Mouse (Mus musculus) hindbrain, embryonic 14.5 days (tissue): ENCODE results near the gene Trpv3. TPM values are rescaled to one million over a fixed set of nuclear protein-coding genes. Genes with fewer than 3 reads are reported as not detected.

ENCODE experiments used
- ATAC-seq: fragments of 200-750 bp; cut with Nextera tagmentation; 2 replicates; pipeline ENCODE4 v1.8.0; 2017; ENCODE audit warnings: moderate number of reproducible peaks, mild to moderate bottlenecking, moderate TSS enrichment, moderate library complexity; ENCODE audit not compliant: low FRiP score
- DNase-seq: peaks from one replicate; pipeline ENCODE4 v3.0.0-alpha.2; 2015; ENCODE audit warnings: low spot score
- H3K27ac ChIP-seq: fragments of 300-500 bp; sonication (generic); 2 replicates; pipeline ENCODE4 v1.5.1; 2014; ENCODE audit warnings: mild to moderate bottlenecking, moderate library complexity
- H3K27me3 ChIP-seq: fragments of 300-500 bp; sonication (generic); 2 replicates; pipeline ENCODE4 v1.6.1; 2014; ENCODE audit warnings: mild to moderate bottlenecking, low read length, mixed read lengths; ENCODE audit not compliant: control insufficient read depth, insufficient read depth
- H3K36me3 ChIP-seq: fragments of 300-500 bp; sonication (generic); replicated peaks from 2 replicates; pipeline ENCODE4 v1.6.1; 2014; ENCODE audit not compliant: control insufficient read depth, insufficient read depth
- H3K4me1 ChIP-seq: fragments of 300-500 bp; sonication (generic); replicated peaks from 2 replicates; pipeline ENCODE4 v1.6.1; 2014; ENCODE audit warnings: antibody characterized with exemption, low read length, mixed read lengths; ENCODE audit not compliant: control insufficient read depth, insufficient read depth
- H3K4me2 ChIP-seq: fragments of 300-500 bp; sonication (generic); replicated peaks from 2 replicates; pipeline ENCODE4 v1.6.1; 2014; ENCODE audit warnings: mild to moderate bottlenecking, moderate library complexity
- H3K4me3 ChIP-seq: fragments of 300-500 bp; sonication (generic); replicated peaks from 2 replicates; pipeline ENCODE4 v1.5.1; 2014; ENCODE audit warnings: mild to moderate bottlenecking, low read length
- H3K9ac ChIP-seq: fragments of 300-500 bp; sonication (generic); 2 replicates; pipeline ENCODE4 v1.6.1; 2014
- H3K9me3 ChIP-seq: fragments of 300-500 bp; sonication (generic); 2 replicates; pipeline ENCODE4 v1.6.1; 2016; ENCODE audit warnings: low read length; ENCODE audit not compliant: control insufficient read depth
- WGBS: fragments of 180-500 bp; shearing (Covaris S2); extraction: QIAGEN DNeasy Blood & Tissue Kit; methylation state at CpG from one replicate; pipeline ENCODE4 v1.1.7; 2014; 5-methylcytosine and 5-hydroxymethylcytosine counted together
- polyA plus RNA-seq: library from polyadenylated mRNA; unstranded; fragments of >200 nt; fragmentation: Nextera tagmentation; extraction: Ambion mirVana; gene quantifications from 2 replicates; pipeline ENCODE4 v1.2.1, GENCODE M21; 2014

Gene Trpv3
- polyA plus RNA-seq: 0.27 and 0.32 TPM in 2 replicates

- DNase-seq (no peak), ATAC-seq (no peak)
- WGBS: 92% methylated on average over 7 of the region's 7 CpGs
- Histone ChIP-seq H3K4me3 (no peak within 1 kb of the TSS), H3K4me2 (no peak within 1 kb of the TSS), H3K27ac (no peak within 1 kb of the TSS), H3K36me3 (no peaks in the 10 kb centered on the region), H3K4me1 (no peaks in the 10 kb centered on the region), H3K9ac (no peak within 1 kb of the TSS), H3K27me3 (no peaks in the 10 kb centered on the region), H3K9me3 (no peaks in the 10 kb centered on the region)
These were observed at the start of gene Trpv3 for GRCm38 (mm10) chr11:73267267-73267666. Trpv3 (plus strand) TSS chr11:73267388.

GRCm38 (mm10) chr11:73219671-73220070 lies 47.5 kb upstream of the Trpv3 start:
- Histone ChIP-seq H3K9me3 (no peaks in the 10 kb centered on the region), H3K9ac (no peak overlapping the region), H3K4me3 (no peak overlapping the region), H3K4me1 (no peaks in the 10 kb centered on the region), H3K27me3 (no peaks in the 10 kb centered on the region), H3K36me3 (no peaks in the 10 kb centered on the region), H3K27ac (no peak overlapping the region), H3K4me2 (no peak overlapping the region)
- ATAC-seq (no peak), DNase-seq (no peak)
- 65% methylated on average over 2 of the region's 2 CpGs for WGBS

DNA sequence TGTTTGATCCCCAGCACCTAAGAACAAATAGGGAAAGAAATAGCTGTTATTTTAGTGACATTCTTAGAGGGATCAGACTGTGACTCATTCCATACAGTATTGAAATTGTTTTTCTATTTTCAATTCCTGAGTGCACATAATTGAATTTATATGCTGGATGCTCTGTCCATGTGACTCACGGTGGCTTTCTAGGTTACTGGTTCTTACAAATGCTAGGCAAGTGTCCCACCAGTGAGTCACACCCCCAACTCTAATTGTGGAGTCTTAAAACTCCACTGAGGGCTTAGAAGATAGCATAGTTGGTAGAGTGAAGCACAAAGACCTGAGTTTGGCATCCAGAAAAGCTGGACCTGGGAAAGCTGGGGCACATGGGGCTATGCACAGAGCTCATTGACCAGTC lies 46.5 kb upstream of the Trpv3 start:
- no peak overlapping the region for H3K9ac ChIP-seq
- H3K4me2 ChIP-seq: no peak overlapping the region
- H3K36me3 ChIP-seq: no peaks in the 10 kb centered on the region
- no peak for DNase-seq
- H3K27me3 ChIP-seq: no peaks in the 10 kb centered on the region
- no peak for ATAC-seq
- no peak overlapping the region for H3K4me3 ChIP-seq
- no peaks in the 10 kb centered on the region for H3K4me1 ChIP-seq
- no peak overlapping the region for H3K27ac ChIP-seq
- H3K9me3 ChIP-seq: no peaks in the 10 kb centered on the region
- WGBS: 90% methylated on average over 1 of the region's 1 CpGs

GRCm38 (mm10) chr11:73222846-73223245 lies 44.3 kb upstream of the Trpv3 start:
- H3K4me2 ChIP-seq: no peak overlapping the region
- WGBS: 43% methylated on average over 5 of the region's 5 CpGs
- H3K27me3 ChIP-seq: no peaks in the 10 kb centered on the region
- ATAC-seq (no peak), DNase-seq (no peak)
- H3K27ac ChIP-seq: no peak overlapping the region
- H3K9ac ChIP-seq: no peak overlapping the region
- H3K4me1 ChIP-seq: no peaks in the 10 kb centered on the region
- H3K9me3 ChIP-seq: no peaks in the 10 kb centered on the region
- H3K36me3 ChIP-seq: no peaks in the 10 kb centered on the region
- H3K4me3 ChIP-seq: no peak overlapping the region

GRCm38 (mm10) chr11:73223966-73224365 lies 43.2 kb upstream of the Trpv3 start:
- no peaks in the 10 kb centered on the region for H3K36me3 ChIP-seq
- no peak for DNase-seq
- 70% methylated on average over 2 of the region's 2 CpGs for WGBS

DNA sequence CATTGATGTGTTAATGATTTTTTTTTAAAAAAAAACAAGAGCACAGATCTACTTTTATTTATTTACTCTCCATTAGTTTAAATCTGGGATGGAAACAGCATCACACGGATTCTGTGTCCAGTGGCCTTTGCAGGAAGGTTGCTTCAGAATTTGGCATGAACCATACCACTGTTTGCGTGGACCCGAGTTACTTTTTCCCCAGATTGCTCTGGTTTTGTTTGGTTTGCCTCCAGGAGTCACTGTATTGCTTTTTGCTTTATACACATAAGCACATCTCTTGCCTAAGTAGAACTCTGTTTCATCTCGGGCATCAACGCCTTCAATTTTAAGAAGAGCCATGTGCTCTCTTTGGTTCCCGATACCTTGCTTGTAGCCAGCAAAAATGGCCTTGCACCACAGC lies 41.3 kb upstream of the Trpv3 start:
- H3K4me3 ChIP-seq: no peak overlapping the region
- WGBS: 92% methylated on average over 6 of the region's 6 CpGs
- no peaks in the 10 kb centered on the region for H3K9me3 ChIP-seq
- H3K27me3 ChIP-seq: no peaks in the 10 kb centered on the region
- no peak overlapping the region for H3K27ac ChIP-seq
- H3K9ac ChIP-seq: no peak overlapping the region
- no peak for DNase-seq
- ATAC-seq: no peak
- H3K36me3 ChIP-seq: no peaks in the 10 kb centered on the region
- H3K4me2 ChIP-seq: no peak overlapping the region
- H3K4me1 ChIP-seq: no peaks in the 10 kb centered on the region

More at GRCm38 (mm10) chr11:73223966-73224365, 43.2 kb upstream of the Trpv3 start:
- no peaks in the 10 kb centered on the region for H3K9me3 ChIP-seq
- ATAC-seq: no peak
- H3K9ac ChIP-seq: no peak overlapping the region
- no peak overlapping the region for H3K4me3 ChIP-seq
- H3K27me3 ChIP-seq: no peaks in the 10 kb centered on the region
- H3K4me1 ChIP-seq: no peaks in the 10 kb centered on the region
- H3K27ac ChIP-seq: no peak overlapping the region
- H3K4me2 ChIP-seq: no peak overlapping the region

DNA sequence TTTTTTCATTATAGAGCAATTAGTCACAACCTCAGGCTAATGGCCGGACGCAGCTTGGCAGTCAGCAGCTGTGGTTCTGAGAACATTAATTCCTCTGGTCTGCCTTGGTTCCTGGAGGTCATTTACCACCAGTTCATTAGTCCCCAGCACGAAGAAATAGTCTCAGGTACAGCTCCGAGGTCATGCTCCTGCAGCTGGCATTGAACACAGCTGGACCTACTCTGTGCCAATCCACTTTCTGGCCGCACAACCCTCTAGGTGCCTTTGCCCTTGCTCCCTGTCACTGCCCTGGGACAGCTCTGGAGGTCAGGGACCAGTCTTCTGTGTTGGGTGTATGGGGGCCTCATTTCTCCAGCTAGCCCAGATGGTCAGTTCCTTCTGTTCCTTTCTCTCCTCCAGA lies 38.3 kb upstream of the Trpv3 start:
- Histone ChIP-seq H3K9ac (no peak overlapping the region), H3K27me3 (no peaks in the 10 kb centered on the region), H3K4me1 (no peaks in the 10 kb centered on the region), H3K4me2 (no peak overlapping the region), H3K4me3 (no peak overlapping the region), H3K27ac (no peak overlapping the region), H3K9me3 (no peaks in the 10 kb centered on the region), H3K36me3 (no peaks in the 10 kb centered on the region)
- WGBS: 80% methylated on average over 5 of the region's 5 CpGs
- DNase-seq: no peak
- ATAC-seq: no peak

GRCm38 (mm10) chr11:73230081-73230480 lies 37.1 kb upstream of the Trpv3 start:
- H3K4me2 ChIP-seq: no peak overlapping the region
- no peaks in the 10 kb centered on the region for H3K27me3 ChIP-seq
- no peaks in the 10 kb centered on the region for H3K9me3 ChIP-seq
- ATAC-seq (no peak), DNase-seq (no peak)
- no peak overlapping the region for H3K27ac ChIP-seq
- H3K9ac ChIP-seq: no peak overlapping the region
- H3K36me3 ChIP-seq: no peaks in the 10 kb centered on the region
- no peaks in the 10 kb centered on the region for H3K4me1 ChIP-seq
- no peak overlapping the region for H3K4me3 ChIP-seq
- 93% methylated on average over 5 of the region's 5 CpGs for WGBS

GRCm38 (mm10) chr11:73232513-73232912 lies 34.7 kb upstream of the Trpv3 start:
- no peaks in the 10 kb centered on the region for H3K9me3 ChIP-seq
- no peak overlapping the region for H3K4me3 ChIP-seq
- WGBS: 72% methylated on average over 2 of the region's 2 CpGs
- no peaks in the 10 kb centered on the region for H3K36me3 ChIP-seq
- H3K4me2 ChIP-seq: no peak overlapping the region
- DNase-seq (no peak), ATAC-seq (no peak)
- no peaks in the 10 kb centered on the region for H3K27me3 ChIP-seq
- no peaks in the 10 kb centered on the region for H3K4me1 ChIP-seq
- no peak overlapping the region for H3K27ac ChIP-seq
- no peak overlapping the region for H3K9ac ChIP-seq

DNA sequence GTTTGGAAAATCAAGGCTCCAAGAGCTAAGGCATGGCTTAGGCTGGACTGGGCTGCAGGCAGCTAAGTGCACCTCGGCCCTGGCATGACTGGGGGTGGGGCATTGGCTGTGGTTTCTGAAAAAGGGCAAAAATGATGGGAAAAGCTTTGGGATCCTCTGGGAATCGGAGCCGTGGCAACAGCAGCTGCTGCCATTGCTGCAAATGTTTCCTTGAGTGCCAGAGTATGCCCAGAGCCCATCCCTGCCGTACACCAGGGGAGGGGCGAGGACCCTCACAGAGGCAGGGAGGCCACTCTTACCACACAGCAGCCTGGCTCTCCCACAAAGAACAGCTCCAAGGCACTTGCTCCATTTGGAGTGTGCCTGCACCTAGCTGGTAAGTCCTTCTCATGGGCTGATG lies 33.2 kb upstream of the Trpv3 start, which contains the start of gene Trpv1:
TSS of gene Trpv1 (plus strand) at position 301 of the 400 bp plus-strand sequence.
- WGBS: 76% methylated on average over 5 of the region's 5 CpGs
- Histone ChIP-seq H3K4me2 (no peak within 1 kb of the TSS), H3K9ac (no peak within 1 kb of the TSS), H3K36me3 (no peaks in the 10 kb centered on the region), H3K27me3 (no peaks in the 10 kb centered on the region), H3K27ac (no peak within 1 kb of the TSS), H3K4me3 (no peak within 1 kb of the TSS), H3K4me1 (no peaks in the 10 kb centered on the region), H3K9me3 (no peaks in the 10 kb centered on the region)
- no peak for DNase-seq
- ATAC-seq: no peak
